Mouse (Mus musculus) adrenal gland, postnatal 14 days (tissue): Measurements from ENCODE around the gene Btrc. TPM values are rescaled to one million over a fixed set of nuclear protein-coding genes. Genes with fewer than 3 reads are reported as not detected.
"Not testable (repeated sequence)": the region's sequence is repeated elsewhere in the genome, so short reads cannot be mapped to it uniquely, and the experiment has no call there.

Source experiments
- DNase-seq: peaks from one replicate; pipeline ENCODE4 v3.0.0; 2021; ENCODE audit warnings: mixed read lengths
- long read RNA-seq, 2 experiments: library from polyadenylated mRNA; stranded (forward); transcript quantifications; one replicate each; pipeline ENCODE4 v2.0.0; 2021
- total RNA-seq: library from RNA; stranded (reverse); gene quantifications from 2 replicates; pipeline ENCODE4 v1.2.3, GENCODE M21; 2021

The Btrc gene
- 27.3 and 28.5 TPM in 2 replicates for total RNA-seq
- long read RNA-seq, experiment 1, transcript Btrc-201 (15 exons, 2,978 nt), result major isoform, 8 of 34 reads
- long read RNA-seq, experiment 1, transcript Btrc-202 (14 exons, 2,064 nt), result minor isoform, 6 of 34 reads
- long read RNA-seq, experiment 1, partial matches to known transcripts, result 2 of 34 reads
- long read RNA-seq, experiment 1, other reads (novel, unspliced or antisense), result 18 of 34 reads
- long read RNA-seq, experiment 2, transcript Btrc-201 (15 exons, 2,978 nt), result major isoform, 7 of 37 reads
- long read RNA-seq, experiment 2, partial matches to known transcripts, result 3 of 37 reads
- long read RNA-seq, experiment 2, other reads (novel, unspliced or antisense), result 23 of 37 reads

DNA sequence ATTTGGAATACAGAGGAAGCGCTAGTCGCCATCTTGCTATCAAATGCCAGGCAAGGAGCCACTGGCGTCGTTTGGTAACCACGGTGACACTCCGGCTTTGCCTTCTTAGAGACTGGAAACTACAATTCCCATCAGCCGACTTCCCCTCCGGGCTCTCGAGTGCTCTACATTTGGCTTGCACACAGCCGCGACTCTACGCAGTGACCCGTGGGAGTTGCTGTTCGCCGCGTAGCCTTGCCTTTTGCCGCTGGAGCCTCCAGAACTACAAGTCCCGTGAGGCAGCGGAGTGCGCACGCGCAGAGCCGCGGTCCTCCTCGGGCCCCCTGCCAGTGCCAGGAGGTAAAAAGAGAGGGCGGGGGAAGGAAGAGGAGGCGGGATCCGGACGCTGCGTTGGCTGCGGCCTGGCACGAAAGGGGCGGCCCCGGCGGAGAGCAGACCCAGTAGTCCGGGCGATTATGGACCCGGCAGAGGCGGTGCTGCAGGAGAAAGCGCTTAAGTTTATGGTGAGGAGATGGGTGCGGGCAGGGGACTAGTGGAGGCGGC is at the start of gene Btrc:
Gene Btrc (plus strand): TSS at position 351 of the 543 bp plus-strand sequence.
- peak; percentile 100 for DNase-seq

DNA sequence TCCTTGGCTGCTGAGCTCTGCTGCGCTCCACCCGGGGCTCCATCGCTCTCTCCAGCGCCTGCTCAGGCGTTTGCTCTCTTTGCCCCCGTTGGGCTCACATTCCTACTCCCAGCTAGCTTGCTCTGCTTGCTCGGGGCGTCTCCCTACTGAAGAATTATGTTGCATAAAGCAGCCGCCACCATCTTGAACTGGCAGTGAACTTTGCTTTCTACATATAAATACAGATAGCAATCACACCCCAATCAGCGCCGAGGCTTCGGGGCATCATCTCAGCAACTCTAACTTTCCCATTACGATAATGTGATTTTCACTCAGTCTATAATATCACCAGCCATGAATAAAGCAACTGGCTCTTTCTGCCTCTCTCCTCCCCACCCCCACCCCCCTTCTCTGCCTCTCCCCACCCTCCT is 46.1 kb upstream of the Btrc start:
- no peak for DNase-seq

DNA sequence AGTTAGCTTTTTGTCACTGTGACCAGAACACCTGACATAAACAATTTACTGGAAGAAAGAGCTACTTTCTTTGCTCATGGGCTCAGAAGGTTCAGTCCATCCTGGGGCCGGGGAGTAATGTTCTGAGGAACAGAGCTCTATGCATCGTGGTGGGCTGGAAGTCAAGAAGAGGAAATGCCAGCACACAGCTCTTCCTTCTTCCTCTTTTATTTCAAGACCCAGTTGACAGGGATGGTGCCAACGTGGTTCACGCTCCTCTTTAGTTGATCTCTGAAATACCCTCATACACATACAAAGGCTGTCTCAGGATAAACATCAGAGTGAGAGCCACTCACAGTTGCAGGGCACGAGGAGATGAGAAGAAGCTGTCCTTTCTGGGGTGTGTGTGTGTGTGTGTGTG is 42.5 kb upstream of the Btrc start:
- DNase-seq, result no peak

DNA sequence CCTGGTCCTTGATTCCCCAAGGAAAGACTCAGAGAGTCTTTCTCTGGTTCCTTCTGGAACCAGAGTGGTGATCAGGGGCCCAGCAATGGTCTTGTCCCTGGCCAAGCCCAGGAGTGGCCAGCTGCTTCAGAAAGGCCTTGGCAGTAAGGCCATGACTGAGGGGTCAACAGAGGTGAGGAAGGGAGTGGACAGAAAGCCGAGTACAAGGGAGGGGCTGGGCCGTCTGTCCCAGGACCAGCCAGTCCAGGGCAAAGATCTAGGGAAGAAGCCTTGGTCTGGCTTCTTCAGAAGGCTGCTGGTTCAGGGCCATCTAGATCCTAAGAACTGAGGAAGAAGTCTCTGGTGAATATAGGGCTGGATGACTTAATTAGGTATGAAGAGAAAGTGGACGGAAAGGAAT is 34.5 kb upstream of the Btrc start:
- no peak for DNase-seq

DNA sequence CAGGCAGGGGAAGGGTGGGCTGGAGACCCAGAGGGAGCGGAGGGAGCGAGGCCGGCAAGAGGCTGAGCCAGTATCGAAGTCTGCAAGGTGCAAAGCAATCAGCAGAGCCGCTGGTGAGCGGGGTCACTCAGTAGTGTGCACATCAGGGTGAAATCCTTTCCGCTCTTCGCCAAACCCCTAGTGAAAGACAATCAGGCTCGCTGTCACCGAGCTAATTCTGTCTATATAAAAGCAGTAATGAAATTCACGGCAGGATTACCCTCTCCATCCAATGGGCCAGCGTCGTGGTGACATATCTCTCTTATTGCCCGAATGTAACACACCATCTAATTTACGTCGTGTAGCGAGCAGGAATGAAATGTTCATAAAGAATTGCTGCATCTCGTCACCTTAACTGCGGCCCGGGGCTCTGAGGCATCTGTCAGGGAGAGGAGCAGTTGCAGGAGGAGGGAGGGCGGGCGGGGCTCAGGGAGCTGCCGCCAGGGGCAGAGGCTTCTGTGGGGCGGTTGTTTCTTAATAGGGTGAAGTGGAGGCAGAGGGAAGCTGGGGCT is 33.7 kb upstream of the Btrc start:
- no peak for DNase-seq

DNA sequence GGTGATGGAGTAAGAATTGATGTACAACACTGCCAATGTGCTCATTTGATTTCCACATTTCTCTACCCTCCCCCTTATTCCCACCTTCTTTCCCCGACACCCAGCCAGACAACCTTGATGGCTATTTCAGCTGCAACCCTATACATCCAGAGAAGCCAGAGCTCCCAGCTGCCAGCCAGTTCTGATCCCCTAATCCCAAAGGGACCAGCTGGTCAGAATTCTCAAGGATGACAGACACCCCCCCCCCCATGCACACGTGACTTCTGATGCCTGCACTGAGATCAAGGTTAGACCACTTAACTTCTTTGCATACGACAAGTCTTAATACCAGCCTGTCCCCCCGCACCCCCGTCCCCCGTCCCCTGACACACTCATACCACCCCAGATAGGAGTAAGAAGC is 26.8 kb upstream of the Btrc start:
- no peak for DNase-seq

DNA sequence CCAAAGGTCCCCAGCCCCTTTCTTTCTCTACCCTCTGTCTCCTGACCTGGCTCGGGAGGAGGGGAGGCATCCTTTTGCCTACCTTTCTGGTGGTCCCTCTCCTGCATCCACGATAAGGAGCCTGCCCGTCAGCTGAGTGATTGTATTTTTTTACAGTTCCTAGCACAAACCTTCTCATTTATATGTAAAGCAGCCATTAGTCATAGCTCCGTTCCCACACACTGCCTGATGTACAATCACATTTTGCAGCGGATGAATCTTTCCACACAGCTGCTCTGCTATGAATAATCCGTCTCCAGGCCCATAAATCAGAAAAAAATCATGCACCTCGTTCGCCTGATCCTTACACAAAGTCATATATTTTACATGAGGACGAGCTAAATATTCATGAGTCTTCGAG is 25.4 kb upstream of the Btrc start:
- no peak for DNase-seq

DNA sequence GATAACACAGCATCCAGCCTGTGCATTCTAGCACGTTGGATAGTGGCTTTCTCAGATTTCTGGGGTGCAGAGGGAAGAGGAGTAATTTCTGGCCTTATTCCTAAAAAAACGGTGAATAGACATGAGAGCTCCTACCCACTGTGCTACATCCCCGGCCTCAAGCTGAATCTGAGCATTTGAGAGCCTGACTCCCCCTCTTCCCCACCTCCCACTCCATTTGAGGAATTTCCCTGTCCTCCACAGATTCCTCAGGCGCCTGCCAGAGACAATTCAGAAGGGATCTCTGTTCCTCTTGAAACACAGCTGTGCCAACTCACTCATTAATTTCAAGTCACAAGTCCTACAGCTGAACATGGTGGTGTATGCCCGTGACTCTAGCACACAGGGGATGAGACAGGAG is 19.6 kb upstream of the Btrc start:
- no peak for DNase-seq

DNA sequence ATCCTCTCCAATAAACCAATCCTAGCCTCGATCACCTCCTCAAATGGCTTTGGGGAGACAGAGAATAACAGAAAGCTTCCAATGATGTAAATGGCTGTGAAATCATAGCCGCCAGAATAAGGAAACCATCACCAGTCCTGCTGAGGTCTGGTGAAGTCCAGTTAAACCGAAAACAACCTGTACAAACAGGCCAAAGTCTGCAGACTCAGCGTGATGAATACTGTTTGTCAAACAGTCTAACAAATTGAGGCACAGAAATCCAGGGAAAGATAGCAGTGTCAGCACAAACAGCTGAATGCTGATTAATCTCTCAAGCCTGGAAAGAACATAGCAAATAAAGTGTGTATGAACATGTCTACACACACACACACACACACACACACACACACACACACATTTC is 15.3 kb upstream of the Btrc start:
- no peak for DNase-seq

DNA sequence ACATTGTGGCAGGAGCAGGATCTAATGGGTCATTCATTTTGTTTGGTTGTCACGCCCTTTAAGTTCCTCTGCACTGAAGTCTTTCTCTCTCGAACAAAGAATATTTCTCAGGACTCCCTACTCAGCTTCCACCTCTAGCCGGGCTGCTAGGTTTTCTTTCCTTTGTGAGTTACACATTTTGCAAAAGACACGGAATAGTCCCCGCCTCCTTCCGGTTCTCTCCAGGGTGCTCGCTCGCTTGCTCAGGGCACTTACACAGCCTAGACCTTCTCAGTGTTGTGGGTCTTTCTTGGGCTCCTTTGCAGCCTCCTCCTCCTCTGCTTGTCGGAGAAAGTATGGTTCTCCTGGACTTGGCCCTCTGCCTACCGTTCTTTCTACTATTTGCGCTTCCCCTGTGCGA is 13.1 kb upstream of the Btrc start:
- DNase-seq, result no peak

DNA sequence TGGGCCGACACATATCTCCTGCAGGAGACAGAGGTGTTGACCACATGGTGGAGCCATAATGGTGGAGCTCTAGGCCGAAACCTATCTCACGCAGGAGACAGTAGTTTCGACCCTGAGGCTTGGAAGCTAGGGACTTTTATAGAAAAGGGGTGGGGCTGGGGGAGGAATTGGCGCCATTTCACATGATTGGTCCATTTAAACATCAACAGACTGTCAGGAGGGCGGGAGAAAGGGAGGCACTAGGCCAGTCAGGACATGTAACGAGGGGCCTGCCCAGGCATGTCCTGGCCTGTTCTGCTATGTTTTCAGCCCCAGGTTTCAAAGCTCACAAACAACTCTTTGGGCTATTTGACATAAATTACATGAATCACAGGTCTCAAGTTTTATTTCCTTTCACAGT is 10.8 kb upstream of the Btrc start:
- DNase-seq, result not testable (repeated sequence)

DNA sequence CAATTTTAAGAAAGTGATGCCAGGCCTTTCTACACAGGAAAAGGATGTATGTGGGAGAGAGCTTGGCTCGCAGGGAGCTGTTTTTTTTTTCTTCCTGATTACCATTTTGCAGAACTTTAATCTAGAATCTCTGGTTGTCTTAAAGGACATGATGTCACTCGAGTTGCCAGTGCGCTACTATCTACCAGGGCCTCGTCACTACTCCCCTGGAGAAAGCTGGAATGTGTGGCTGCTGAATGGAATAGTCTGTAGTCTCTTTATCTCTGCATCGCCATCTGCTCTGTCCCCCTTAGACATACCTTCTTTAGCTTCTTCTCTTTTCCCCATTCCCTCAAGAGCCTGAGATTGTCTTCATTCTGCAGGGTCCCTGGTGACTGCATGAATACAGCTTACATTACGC is 7.9 kb upstream of the Btrc start:
- DNase-seq, result no peak

DNA sequence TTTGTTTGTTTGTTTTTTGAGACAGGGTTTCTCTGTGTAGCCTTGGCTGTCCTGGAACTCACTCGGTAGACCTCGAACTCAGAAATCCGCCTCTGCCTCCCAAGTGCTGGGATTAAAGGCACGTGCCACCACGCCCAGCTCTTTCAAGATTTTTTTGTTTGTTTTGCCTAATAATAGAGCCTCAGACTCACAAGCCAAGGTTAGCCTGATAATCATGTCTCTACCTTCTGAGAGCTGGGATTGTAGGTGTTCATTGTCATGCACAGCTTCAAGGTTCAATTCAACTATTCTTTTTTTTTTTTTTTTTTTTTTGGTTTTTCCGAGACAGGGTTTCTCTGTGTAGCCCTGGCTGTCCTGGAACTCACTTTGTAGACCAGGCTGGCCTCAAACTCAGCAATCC is 6.7 kb upstream of the Btrc start:
- not testable (repeated sequence) for DNase-seq

DNA sequence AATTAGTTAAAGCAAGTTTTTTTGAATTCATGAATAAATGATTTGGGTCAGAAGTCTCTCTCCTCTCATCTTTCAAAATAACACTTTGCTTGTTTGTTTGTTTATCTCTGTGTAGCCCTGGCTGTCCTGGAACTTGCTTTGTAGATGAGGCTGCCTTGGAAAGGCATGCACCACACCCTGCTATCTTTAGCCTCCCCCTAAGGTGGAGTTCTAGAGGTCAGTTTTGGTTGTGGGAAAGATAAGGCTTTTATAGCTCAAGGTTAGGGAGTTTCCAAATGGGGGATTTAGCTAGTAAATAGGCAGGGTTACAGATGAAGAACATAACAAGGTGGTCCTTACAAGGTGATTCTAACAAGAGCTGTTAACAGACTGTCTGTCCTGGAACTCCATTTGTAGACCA is 3.0 kb upstream of the Btrc start:
- DNase-seq, result no peak

DNA sequence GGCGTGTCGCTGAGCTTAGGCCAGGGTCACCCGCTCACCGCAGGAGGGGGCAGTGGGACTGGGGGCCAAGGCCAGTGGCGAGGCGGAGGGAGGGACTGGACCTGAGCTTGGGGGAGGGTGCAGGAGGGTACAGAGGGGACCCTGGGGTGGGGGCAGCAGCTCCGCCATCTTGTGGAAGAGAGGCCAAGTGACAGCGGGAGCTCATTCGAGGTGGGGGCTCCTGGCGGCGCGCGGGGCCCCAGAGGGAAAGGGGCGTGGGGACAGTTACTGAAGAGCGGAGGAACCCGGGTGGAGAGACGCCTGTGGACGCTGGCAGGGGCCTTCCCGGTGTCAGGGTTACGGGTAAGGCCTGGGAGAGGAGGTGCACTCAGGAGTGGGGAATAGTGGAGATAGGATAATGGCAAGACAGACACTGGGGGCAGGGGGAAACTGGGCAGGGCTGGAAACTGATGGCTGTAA is 428 bp downstream of the Btrc start:
- no peak for DNase-seq

DNA sequence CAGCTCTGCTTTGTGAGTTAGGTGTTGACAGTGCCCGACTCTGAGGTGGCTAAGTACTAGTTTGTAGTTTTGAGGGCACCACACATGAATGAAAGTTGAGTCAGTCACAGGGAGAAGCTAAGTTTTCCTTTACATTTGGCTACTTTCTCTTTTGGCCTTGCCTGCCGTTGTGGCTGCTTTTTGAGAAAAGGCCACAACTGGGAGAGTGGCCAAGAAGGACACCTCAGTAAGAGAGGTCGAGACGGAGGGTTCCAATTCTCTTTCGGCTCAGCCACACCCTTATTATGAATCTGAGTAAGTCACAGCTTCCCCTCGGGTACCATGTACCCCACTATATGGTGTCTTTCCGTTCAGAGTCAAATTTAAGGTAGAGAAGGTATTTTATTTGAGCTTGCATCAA is 3.1 kb downstream of the Btrc start:
- DNase-seq, result peak; percentile 7

DNA sequence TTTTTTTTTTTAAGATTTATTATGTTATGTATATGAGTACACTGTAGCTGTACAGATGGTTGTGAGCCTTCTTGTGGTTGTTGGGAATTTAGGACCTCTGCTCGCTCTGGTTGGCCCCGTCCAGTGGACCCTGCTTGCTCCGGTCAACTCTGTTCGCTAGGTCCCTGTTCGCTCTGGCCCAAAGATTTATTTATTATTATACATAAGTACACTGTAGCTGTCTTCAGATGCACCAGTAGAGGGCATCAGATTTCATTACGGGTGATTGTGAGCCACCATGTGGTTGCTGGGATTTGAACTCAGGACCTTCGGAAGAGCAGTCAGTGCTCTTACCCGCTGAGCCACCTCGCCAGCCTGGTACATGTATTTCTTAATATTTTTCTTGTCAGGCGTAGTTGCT is 21.3 kb downstream of the Btrc start:
- not testable (repeated sequence) for DNase-seq

DNA sequence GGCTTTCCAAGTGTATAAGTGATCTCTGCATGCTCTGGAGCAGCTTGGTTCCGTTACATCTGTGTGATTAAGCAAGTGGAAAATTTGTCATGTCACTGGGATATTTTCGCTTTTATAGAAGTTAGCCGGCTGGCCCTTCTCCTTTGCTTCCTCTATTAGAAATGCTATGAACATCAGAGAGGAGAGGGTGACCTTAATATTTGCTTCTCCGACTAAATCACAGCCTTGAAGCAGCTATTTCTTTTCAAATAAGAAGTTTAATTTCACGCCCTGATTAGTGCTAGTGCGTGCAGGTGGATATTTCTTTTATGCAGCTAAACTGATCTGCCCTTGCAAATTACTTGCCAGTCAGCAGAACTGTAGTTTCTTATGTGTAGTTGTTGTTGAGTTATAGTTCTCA is 25.0 kb downstream of the Btrc start:
- DNase-seq, result no peak

DNA sequence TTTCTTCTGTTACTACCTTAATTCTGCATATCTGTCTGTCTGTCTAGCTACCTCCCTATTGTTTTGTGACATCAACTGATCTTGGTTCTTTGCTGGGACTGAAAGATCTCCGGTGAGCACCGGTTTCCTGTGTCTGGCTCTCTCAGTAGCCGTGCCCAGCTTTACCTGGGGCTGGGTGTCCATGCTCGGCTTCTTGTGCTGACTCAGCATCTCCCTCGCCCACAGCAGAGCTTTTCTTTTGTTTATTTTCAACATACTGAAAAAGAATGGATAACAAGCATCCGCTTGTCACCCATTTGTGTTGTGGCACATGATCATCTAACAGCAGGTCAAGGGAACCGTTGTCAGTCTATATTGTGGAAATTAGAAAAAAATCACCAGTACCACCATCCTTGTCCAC is 30.5 kb downstream of the Btrc start:
- DNase-seq, result no peak

DNA sequence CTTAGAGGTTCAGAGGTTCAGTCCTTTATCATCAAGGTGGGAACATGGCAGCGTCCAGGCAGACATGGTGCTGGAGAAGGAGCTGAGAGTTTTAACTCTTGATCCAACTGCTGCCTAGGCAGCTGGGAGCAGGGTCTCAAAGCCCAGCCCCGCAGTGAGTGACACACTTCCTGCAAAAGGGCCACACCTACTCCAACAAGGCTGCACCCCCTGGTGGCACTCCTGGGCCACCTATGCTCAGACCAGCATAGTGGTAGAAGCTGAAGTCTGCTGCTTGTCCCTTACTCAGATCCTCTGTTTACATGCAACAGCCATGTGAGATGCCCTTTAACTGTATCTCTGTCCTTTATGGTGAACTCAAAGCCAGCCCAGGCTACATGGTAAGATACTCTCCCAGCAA is 47.5 kb downstream of the Btrc start:
- no peak for DNase-seq

DNA sequence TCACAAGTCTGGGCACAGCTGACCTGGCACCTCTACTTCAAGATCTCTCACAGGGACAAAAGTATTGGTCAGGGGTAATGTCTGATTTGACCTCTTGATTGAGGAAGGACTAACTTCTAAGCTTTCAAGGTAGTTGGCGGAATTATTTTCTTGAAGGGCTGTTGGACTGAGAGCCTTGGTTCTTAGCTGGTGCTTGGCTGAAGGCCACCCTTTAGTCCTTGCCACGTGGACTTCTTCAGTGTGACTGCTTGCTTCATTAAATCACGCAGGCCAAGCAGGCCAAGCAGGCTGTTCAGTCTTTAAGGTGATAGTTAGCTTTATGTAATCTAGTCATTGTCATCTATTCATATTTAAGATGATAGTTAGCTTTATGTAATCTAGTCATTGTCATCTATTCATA is 49.2 kb downstream of the Btrc start:
- DNase-seq, result peak; percentile 27

DNA sequence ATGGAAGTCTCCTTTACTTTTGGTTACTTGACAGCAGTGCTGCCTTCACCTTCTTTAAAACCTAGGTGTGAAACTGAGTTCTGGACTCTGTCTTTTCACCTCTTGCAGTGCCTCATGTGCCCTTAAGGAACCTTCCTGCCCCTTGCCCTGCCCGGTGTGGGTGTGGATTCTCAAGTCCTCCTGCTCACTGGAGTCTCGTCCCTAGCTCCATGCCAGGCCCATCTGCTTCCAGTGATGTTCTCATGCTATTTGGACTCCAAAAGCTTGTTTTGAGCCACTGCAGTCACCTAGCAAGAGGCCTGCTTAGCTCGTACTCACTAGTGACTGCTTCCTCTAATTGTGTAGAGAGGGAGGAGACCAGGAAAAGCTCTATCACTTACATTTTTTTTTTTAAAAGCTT is 50.4 kb downstream of the Btrc start:
- DNase-seq, result no peak

DNA sequence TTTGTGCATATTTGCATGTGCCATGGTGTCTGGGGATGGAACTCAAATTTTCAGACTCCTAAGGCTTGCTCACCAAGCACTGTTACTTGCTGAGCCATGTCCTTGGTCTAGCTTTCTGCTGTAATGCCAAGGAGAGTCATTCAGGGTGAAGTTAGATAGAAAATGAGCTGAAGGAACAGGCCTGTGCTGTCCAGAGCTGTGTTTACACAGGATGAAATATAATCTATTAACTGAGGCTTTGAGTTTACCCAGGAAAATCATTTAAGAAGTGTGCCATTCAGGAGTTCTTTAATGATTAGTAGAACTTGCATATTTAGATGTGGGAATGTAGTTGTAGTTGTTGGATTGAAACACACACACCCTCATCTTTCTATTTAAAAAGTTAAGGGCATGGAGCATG is 54.1 kb downstream of the Btrc start:
- no peak for DNase-seq

DNA sequence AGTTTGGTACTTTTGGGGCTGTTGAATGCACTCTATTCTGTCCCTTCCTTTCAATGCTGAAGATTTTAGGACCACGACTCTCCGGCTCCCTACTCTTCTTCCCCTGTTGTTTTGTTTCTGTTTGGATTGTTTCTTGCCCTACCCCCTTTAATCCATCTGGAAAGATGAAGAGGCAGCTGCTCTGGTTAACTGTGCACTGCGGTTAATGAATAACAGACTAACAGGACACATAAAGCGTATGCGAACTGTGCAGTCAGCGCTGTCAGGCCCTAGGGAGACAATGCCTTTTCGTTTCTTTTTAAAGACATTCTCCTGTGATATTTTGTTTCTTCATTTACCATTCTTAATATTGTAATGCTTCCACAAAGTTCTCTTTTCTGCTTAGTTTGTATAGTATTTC is 58.7 kb downstream of the Btrc start:
- no peak for DNase-seq
